Mouse (Mus musculus): Measurements from ENCODE around the gene Hpf1. TPM values are rescaled to one million over a fixed set of nuclear protein-coding genes. Genes with fewer than 3 reads are reported as not detected.

The Hpf1 gene
- total and polyA plus RNA-seq, 2 experiments from 2014 or later, result 43.0 to 99.5 TPM

DNA sequence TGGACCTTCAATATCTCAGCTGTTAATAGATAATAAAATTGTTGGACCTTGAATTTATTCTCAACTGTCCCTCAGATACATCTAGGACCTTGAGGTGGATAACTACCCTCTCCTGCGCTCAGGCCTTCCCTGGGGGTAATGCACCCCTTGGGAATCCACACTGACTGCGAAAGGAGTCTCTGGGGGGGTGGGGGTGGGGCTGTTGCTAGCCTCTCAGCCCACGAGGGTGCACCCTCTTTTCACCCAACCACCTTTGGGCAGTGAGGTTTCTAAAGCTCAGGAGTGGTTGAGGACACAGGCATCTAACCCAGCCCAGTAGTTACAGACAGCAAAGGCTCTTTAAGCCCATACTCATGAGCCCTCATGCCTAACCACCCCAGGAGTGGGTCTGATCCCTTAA lies 29.5 kb upstream of the Hpf1 start:
- H3K27ac ChIP-seq (ENCODE audit: low read depth, low read length), result no peak overlapping the region
- no peak overlapping the region for H3K4me3 ChIP-seq (ENCODE audit: low read depth, low read length)
- no peaks in the 10 kb centered on the region for H3K36me3 ChIP-seq (ENCODE audit: insufficient read depth, low read length)
- WGBS, result 69% methylated on average over 3 of the region's 3 CpGs
- no peaks in the 10 kb centered on the region for H3K27me3 ChIP-seq (ENCODE audit: insufficient read depth, low read length)
- no peak for DNase-seq (ENCODE audit: low spot score)
- no peak overlapping the region for H3K9ac ChIP-seq (replicated peaks; ENCODE audit: low read length, poor library complexity, severe bottlenecking)
- ATAC-seq (ENCODE audit: low FRiP score), result no peak
- no peak for TF ChIP-seq CTCF (IDR thresholded peaks at IDR 0.05)
- no peaks in the 10 kb centered on the region for H3K4me1 ChIP-seq (ENCODE audit: insufficient read depth, low read length)
- H3K9me3 ChIP-seq (ENCODE audit: low read length), result no peaks in the 10 kb centered on the region
- no peak overlapping the region for H3K4me2 ChIP-seq (ENCODE audit: low read depth, low read length, poor library complexity, severe bottlenecking)

DNA sequence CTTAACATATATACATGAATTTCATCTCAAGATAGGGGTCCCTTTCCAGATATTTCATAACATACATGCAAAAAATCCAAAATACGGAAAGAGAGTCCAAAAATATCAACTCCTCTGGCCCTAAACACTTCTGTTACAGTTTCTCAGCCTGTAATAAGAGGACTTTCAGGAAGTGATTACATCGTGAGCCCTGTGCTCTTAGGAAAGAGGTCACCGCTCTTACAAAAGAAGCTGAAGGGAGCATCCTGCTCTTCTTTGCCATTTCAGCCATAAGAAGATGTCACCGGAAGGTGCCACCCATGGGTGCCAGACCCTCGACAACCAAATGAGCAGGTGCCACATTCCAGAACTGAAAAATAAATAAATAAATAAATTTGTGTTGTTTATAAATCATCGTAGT lies 28.4 kb upstream of the Hpf1 start:
- Histone ChIP-seq H3K4me3 (ENCODE audit: low read depth, low read length) (no peak overlapping the region), H3K4me1 (ENCODE audit: insufficient read depth, low read length) (no peaks in the 10 kb centered on the region), H3K9me3 (ENCODE audit: low read length) (no peaks in the 10 kb centered on the region), H3K27ac (ENCODE audit: low read depth, low read length) (no peak overlapping the region), H3K27me3 (ENCODE audit: insufficient read depth, low read length) (no peaks in the 10 kb centered on the region), H3K4me2 (ENCODE audit: low read depth, low read length, poor library complexity, severe bottlenecking) (no peak overlapping the region), H3K9ac (replicated peaks; ENCODE audit: low read length, poor library complexity, severe bottlenecking) (no peak overlapping the region), H3K36me3 (ENCODE audit: insufficient read depth, low read length) (no peaks in the 10 kb centered on the region)
- ATAC-seq (ENCODE audit: low FRiP score) (no peak), DNase-seq (ENCODE audit: low spot score) (no peak)
- 92% methylated on average over 6 of the region's 6 CpGs for WGBS
- no peak for TF ChIP-seq CTCF (IDR thresholded peaks at IDR 0.05)

GRCm38 (mm10) chr8:60864875-60865274 lies 25.3 kb upstream of the Hpf1 start:
- no peak for TF ChIP-seq CTCF (IDR thresholded peaks at IDR 0.05)
- H3K27ac ChIP-seq (ENCODE audit: low read depth, low read length), result no peak overlapping the region
- no peak overlapping the region for H3K9ac ChIP-seq (replicated peaks; ENCODE audit: low read length, poor library complexity, severe bottlenecking)
- DNase-seq (ENCODE audit: low spot score) (no peak), ATAC-seq (ENCODE audit: low FRiP score) (no peak)
- H3K36me3 ChIP-seq (ENCODE audit: insufficient read depth, low read length), result no peaks in the 10 kb centered on the region
- no peaks in the 10 kb centered on the region for H3K9me3 ChIP-seq (ENCODE audit: low read length)
- H3K4me2 ChIP-seq (ENCODE audit: low read depth, low read length, poor library complexity, severe bottlenecking), result no peak overlapping the region
- H3K27me3 ChIP-seq (ENCODE audit: insufficient read depth, low read length), result no peaks in the 10 kb centered on the region
- H3K4me3 ChIP-seq (ENCODE audit: low read depth, low read length), result no peak overlapping the region
- WGBS, result 66% methylated on average over 6 of the region's 6 CpGs
- no peaks in the 10 kb centered on the region for H3K4me1 ChIP-seq (ENCODE audit: insufficient read depth, low read length)

- DNase-seq (ENCODE audit: low spot score) (peak; percentile 87), ATAC-seq (ENCODE audit: low FRiP score) (no peak)
- Histone ChIP-seq H3K27me3 (ENCODE audit: insufficient read depth, low read length) (no peaks in the 10 kb centered on the region), H3K4me2 (ENCODE audit: low read depth, low read length, poor library complexity, severe bottlenecking) (no peak overlapping the region), H3K9me3 (ENCODE audit: low read length) (no peaks in the 10 kb centered on the region), H3K4me3 (ENCODE audit: low read depth, low read length) (no peak overlapping the region), H3K4me1 (ENCODE audit: insufficient read depth, low read length) (no peaks in the 10 kb centered on the region), H3K27ac (ENCODE audit: low read depth, low read length) (no peak overlapping the region), H3K36me3 (ENCODE audit: insufficient read depth, low read length) (no peaks in the 10 kb centered on the region), H3K9ac (replicated peaks; ENCODE audit: low read length, poor library complexity, severe bottlenecking) (no peak overlapping the region)
- TF ChIP-seq CTCF (IDR thresholded peaks at IDR 0.05), result peak; percentile 85
- 31% methylated on average over 3 of the region's 3 CpGs for WGBS
Measured at GRCm38 (mm10) chr8:60865504-60866114, 24.6 kb upstream of the Hpf1 start.

- no peak for DNase-seq (ENCODE audit: low spot score)
- H3K9me3 ChIP-seq (ENCODE audit: low read length), result no peaks in the 10 kb centered on the region
- no peaks in the 10 kb centered on the region for H3K4me1 ChIP-seq (ENCODE audit: insufficient read depth, low read length)
- H3K4me3 ChIP-seq (ENCODE audit: low read depth, low read length), result no peak overlapping the region
- no peak for ATAC-seq (ENCODE audit: low FRiP score)
- H3K4me2 ChIP-seq (ENCODE audit: low read depth, low read length, poor library complexity, severe bottlenecking), result no peak overlapping the region
- no peaks in the 10 kb centered on the region for H3K27me3 ChIP-seq (ENCODE audit: insufficient read depth, low read length)
- no peaks in the 10 kb centered on the region for H3K36me3 ChIP-seq (ENCODE audit: insufficient read depth, low read length)
- no peak for TF ChIP-seq CTCF (IDR thresholded peaks at IDR 0.05)
- WGBS, result 68% methylated on average over 4 of the region's 4 CpGs
- no peak overlapping the region for H3K27ac ChIP-seq (ENCODE audit: low read depth, low read length)
- no peak overlapping the region for H3K9ac ChIP-seq (replicated peaks; ENCODE audit: low read length, poor library complexity, severe bottlenecking)
Measured at GRCm38 (mm10) chr8:60867468-60868115, 22.6 kb upstream of the Hpf1 start.

DNA sequence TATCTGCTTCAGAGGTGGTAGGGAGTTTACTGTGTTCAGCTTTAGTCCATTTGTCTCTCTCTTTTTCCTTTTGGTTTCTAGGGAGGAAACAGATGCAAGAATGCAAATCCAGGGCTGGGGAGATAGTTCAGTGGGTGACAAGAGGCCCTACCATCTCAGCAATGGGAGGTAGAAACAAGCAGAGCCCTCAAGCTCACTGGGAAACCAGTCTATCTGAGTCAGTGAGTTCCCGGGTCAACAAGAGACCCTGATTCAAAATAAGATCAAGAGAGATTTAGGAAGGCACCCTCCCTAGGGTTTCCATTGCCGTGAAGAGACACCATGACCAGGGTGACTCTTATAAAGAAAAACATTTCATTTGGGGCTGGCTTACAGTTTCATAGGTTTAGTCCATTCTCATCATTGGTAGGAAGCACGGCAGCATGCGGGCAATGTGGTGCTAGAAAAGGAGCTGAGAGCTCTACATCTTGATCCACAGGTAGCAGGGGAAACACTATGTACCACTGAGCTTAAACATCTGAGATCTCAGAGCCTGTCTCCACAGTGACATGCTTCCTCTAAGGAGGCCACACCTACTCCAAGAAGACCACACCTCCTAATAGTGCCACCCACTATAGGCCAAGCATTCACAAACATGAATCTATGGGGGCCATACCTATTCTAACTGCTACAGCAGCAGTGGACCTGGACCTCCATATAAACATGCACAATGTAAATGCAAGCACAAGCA lies 21.8 kb upstream of the Hpf1 start:
- Histone ChIP-seq H3K9ac (replicated peaks; ENCODE audit: low read length, poor library complexity, severe bottlenecking) (no peak overlapping the region), H3K4me3 (ENCODE audit: low read depth, low read length) (no peak overlapping the region), H3K9me3 (ENCODE audit: low read length) (no peaks in the 10 kb centered on the region), H3K4me2 (ENCODE audit: low read depth, low read length, poor library complexity, severe bottlenecking) (no peak overlapping the region), H3K27ac (ENCODE audit: low read depth, low read length) (no peak overlapping the region), H3K27me3 (ENCODE audit: insufficient read depth, low read length) (no peaks in the 10 kb centered on the region), H3K36me3 (ENCODE audit: insufficient read depth, low read length) (no peaks in the 10 kb centered on the region), H3K4me1 (ENCODE audit: insufficient read depth, low read length) (no peaks in the 10 kb centered on the region)
- no peak for DNase-seq (ENCODE audit: low spot score)
- no peak for ATAC-seq (ENCODE audit: low FRiP score)
- 87% methylated on average over 4 of the region's 4 CpGs for WGBS
- TF ChIP-seq CTCF (IDR thresholded peaks at IDR 0.05), result no peak
